ENCODE assay signal across 8 mouse cellular contexts in genomic region chr3:139205444-139205998, GRCm38 (mm10). TPM values are rescaled to one million over a fixed set of nuclear protein-coding genes. Genes with fewer than 3 reads are reported as not detected.
A peak's percentile ranks its signal among the peaks of the same experiment; 100 is the strongest.
DNase-seq lines count a peak whose midpoint lies in the region; ATAC-seq and TF ChIP-seq lines count a peak whose summit lies in the region.

TSS of gene Stpg2 (plus strand) at chr3:139205694.

- under 1% methylated on average over 49 of the region's 49 CpGs for WGBS in forebrain, embryonic 12.5 days
- under 1% methylated on average over 49 of the region's 49 CpGs for WGBS in heart, embryonic 15.5 days
- WGBS in liver, adult 2 months: 3% methylated on average over 49 of the region's 49 CpGs

- H3K27ac ChIP-seq in forebrain, embryonic 12.5 days: peak within 1 kb of the TSS; percentile 94
- H3K27ac ChIP-seq in heart, embryonic 15.5 days: peak within 1 kb of the TSS; percentile 92
- H3K27ac ChIP-seq in liver, adult 2 months (replicated peaks; ENCODE audit: insufficient read depth, low read depth, low read length): peak within 1 kb of the TSS; percentile 46

- H3K79me2 ChIP-seq in liver, adult 2 months (ENCODE audit: control insufficient read depth, insufficient read depth, low read length): no peaks in the 10 kb centered on the region

- peak within 1 kb of the TSS; percentile 70 for H3K4me2 ChIP-seq in forebrain, embryonic 12.5 days
- peak within 1 kb of the TSS; percentile 92 for H3K4me2 ChIP-seq in heart, embryonic 15.5 days

- peaks cover 14% of the 10 kb centered on the region for H3K27me3 ChIP-seq in forebrain, embryonic 12.5 days
- H3K27me3 ChIP-seq in heart, embryonic 15.5 days: peaks cover 22% of the 10 kb centered on the region
- H3K27me3 ChIP-seq in liver, adult 2 months (ENCODE audit: control insufficient read depth, insufficient read depth, low read length): no peaks in the 10 kb centered on the region

- TF ChIP-seq POLR2A in liver, adult 2 months (IDR thresholded peaks at IDR 0.05; ENCODE audit: extremely low read depth, insufficient read depth, low read length): no peak

- no peaks in the 10 kb centered on the region for H3K36me3 ChIP-seq in forebrain, embryonic 12.5 days (replicated peaks)
- no peaks in the 10 kb centered on the region for H3K36me3 ChIP-seq in heart, embryonic 15.5 days
- H3K36me3 ChIP-seq in liver, adult 2 months (ENCODE audit: control insufficient read depth, insufficient read depth, low read length): no peaks in the 10 kb centered on the region

- no peak for TF ChIP-seq CTCF in liver, adult 2 months (IDR thresholded peaks at IDR 0.05; ENCODE audit: low read depth, low read length)

- DNase-seq in CD4-positive, CD25-positive, alpha-beta regulatory T cell, adult 2 months (ENCODE audit: low read depth, low spot score): peak; percentile 96
- peak; percentile 94 for DNase-seq in cerebellum, adult 11 months
- DNase-seq in kidney, postnatal 10 days: peak; percentile 95
- DNase-seq in liver, adult 2 months (ENCODE audit: extremely low read depth, low read depth, low spot score): peak; percentile 72
- peak; percentile 49 to 87 for DNase-seq in monocyte, adult 2 months (ENCODE audit: low read depth in 1 of 2, low spot score in 2 of 2)
- peak; percentile 73 to 81 for DNase-seq in spleen, postnatal 14 days (ENCODE audit: low spot score in 2 of 2)

- ATAC-seq in forebrain, embryonic 12.5 days (ENCODE audit: low FRiP score): peak; percentile 99
- peak; percentile 96 for ATAC-seq in heart, embryonic 15.5 days (replicated peaks; ENCODE audit: insufficient number of reproducible peaks, insufficient read depth, low FRiP score, low read depth)

- peak within 1 kb of the TSS; percentile 57 for H3K9ac ChIP-seq in forebrain, embryonic 12.5 days
- H3K9ac ChIP-seq in heart, embryonic 15.5 days: peak within 1 kb of the TSS; percentile 59
- peak within 1 kb of the TSS; percentile 57 for H3K9ac ChIP-seq in liver, adult 2 months (ENCODE audit: low read depth, low read length)

- H3K4me1 ChIP-seq in forebrain, embryonic 12.5 days: peaks cover 5% of the 10 kb centered on the region
- H3K4me1 ChIP-seq in heart, embryonic 15.5 days (replicated peaks): 0 out of 2 replicates have a peak, but pooled peaks cover 3% of the 10 kb centered on the region
- peaks cover 5% of the 10 kb centered on the region for H3K4me1 ChIP-seq in liver, adult 2 months (ENCODE audit: control insufficient read depth, insufficient read depth, low read length)

- H3K4me3 ChIP-seq in forebrain, embryonic 12.5 days (replicated peaks): peak within 1 kb of the TSS; percentile 65
- H3K4me3 ChIP-seq in heart, embryonic 15.5 days: peak within 1 kb of the TSS; percentile 74
- H3K4me3 ChIP-seq in liver, adult 2 months (ENCODE audit: insufficient read depth, low read depth, low read length): peak within 1 kb of the TSS; percentile 66

- no peaks in the 10 kb centered on the region for H3K9me3 ChIP-seq in forebrain, embryonic 12.5 days
- H3K9me3 ChIP-seq in heart, embryonic 15.5 days (replicated peaks): no peaks in the 10 kb centered on the region

RNA-seq across cellular contexts. Expression of gene Stpg2, which starts in this region (rescaled TPM):
- 0.06 and 0.23 TPM in 2 replicates for polyA plus RNA-seq in forebrain, embryonic 12.5 days (2016; fragmentation: Nextera tagmentation; extraction: Ambion mirVana)
- 0.08 TPM in 1 of 2 replicates, not detected in the other for polyA plus RNA-seq in heart, embryonic 15.5 days (2015; fragmentation: Nextera tagmentation; extraction: Ambion mirVana)
- total RNA-seq in liver, adult 2 months (2014; rRNA removed): 0.07 TPM in 1 of 2 replicates, not detected in the other
- not detected in 2 replicates for polyA plus RNA-seq in liver, adult 2 months (2012; rRNA removed)

Comparison
In these comparisons a context has a peak if more than half of its experiments do, and no peak if none do; other contexts are left out.
1. Peak in every context shown above with its lines: DNase-seq, ATAC-seq, H3K4me3 ChIP-seq and H3K27ac ChIP-seq.
2. Peak in ATAC-seq, H3K4me3 ChIP-seq, H3K27ac ChIP-seq, H3K9ac ChIP-seq and H3K4me2 ChIP-seq in forebrain, embryonic 12.5 days; RNA of the gene not detected or under 1 TPM.
3. Peak in ATAC-seq, H3K4me3 ChIP-seq, H3K27ac ChIP-seq, H3K9ac ChIP-seq and H3K4me2 ChIP-seq in heart, embryonic 15.5 days; RNA of the gene not detected or under 1 TPM.
4. Peak in DNase-seq, H3K4me3 ChIP-seq, H3K27ac ChIP-seq and H3K9ac ChIP-seq in liver, adult 2 months; RNA of the gene not detected or under 1 TPM.